Mouse (Mus musculus) adrenal gland, postnatal 4 days (tissue): Measurements from ENCODE around the gene Gm49425. TPM values are rescaled to one million over a fixed set of nuclear protein-coding genes. Genes with fewer than 3 reads are reported as not detected.
A peak's percentile ranks its signal among the peaks of the same experiment; 100 is the strongest.

Source experiments
- DNase-seq, 2 experiments: peaks; one replicate each; pipeline ENCODE4 v3.0.0; 2021 to 2022; ENCODE audit warnings: low spot score in 2 of 2, mixed read lengths in 2 of 2
- microRNA-seq: library from miRNA; unstranded; fragments of <30 nt; microRNA quantifications from one replicate; pipeline ENCODE4 v1.2.0, GENCODE M21; 2021
- total RNA-seq, 2 experiments: library from RNA; stranded (reverse); gene quantifications; 2 replicates each; pipeline ENCODE4 v1.2.3; 2021

The Gm49425 gene
- total RNA-seq, 2 experiments from 2014 or later: not detected

DNA sequence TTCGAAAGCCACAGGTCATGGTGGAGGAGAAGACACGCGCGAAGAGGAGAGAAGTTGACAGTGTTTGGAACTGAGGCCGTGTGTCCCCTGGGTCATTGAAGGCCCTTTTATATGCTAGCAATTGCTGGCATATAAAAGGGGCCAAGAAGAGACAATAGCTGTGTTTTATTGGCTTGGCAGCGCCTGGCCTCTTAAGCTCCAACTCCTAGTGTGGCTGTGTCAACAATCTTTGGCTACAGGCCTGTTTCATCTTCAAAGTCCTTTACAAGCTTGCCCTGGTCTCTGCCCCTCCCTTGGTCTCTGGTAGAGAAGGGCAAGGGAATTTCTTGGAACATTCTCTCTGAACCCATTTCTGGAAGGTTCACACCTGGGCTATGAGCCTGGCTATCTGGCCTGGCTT is 25.6 kb downstream of the Gm49425 start, which contains the start of gene Krt83:
Gene Krt83 (minus strand): TSS at position 82 of the 400 bp plus-strand sequence.
- DNase-seq: no peak

DNA sequence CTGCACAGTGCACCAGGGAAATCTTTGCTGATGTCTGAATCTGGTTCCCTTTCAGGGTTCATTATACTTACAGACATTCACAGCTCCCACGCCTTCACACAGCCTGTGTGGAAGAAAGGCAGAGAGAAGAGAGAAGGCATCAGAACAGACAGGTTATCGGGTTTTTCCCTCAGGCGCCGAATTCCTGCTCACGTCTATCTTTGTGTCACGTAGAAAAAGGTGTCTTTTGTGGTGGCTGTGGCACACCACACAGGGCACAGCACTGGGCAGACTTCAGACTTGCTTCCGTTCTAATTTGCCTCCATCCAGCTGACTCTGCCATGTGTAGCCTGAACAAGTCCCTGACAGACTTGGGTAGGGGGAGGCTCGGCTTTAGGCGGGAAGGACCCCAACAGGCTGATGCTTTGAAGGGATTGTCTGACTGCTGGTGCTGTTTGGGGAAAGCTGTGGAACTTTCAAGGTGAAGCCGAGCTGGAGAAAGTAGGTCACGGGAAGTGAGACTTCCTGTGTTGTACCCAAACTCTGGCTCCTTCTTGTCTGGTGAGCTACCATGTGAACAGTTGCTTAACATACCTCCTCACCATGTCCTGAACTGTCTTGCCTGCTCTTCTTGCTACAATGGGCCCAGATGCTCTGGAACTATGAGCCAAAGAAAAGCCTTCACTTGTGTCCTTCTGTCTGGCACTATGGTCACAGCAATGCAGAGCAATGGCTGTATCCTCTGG is 31.0 kb downstream of the Gm49425 start:
- no peak for DNase-seq

DNA sequence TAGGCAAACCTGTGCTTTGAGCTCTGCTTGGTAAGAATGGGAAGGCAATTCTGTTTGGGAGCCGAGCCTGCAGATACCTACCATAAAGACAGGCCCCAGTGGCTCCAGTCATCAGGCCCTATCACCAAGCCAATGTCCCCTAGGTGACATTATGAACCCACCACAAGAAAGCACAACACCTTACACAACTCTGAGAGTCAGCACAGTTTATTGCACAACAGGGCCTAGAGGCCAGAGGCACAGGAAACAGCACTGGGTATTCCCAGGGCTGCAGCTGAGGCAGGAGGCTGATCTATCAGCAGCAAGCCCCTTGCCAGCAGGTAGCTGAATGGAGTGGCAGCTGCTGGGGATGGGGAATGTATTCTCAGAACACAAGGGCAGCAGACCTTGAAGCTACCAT is 32.1 kb downstream of the Gm49425 start:
- DNase-seq: no peak

DNA sequence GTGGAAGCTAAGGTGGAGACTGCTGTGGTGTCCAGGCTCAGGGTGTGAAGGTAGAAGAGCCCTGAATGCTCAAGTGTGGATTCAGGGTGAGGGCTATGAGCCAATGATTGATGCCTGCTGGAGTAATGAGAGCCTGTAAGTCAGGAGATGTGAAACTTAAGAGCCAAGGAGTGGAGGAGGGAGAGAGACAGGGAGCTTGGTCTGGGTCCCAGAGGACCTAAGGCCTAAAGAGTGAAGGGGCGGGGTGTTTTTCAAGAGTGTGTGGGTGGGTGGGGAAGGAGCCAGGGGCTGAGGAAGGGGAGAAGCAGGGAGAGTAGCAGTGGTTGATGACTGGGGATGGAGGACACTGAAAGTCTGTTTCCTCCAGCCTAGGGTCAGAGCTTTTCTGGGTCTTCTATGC is 33.4 kb downstream of the Gm49425 start:
- DNase-seq: no peak

- DNase-seq: no peak
Observed at GRCm38 (mm10) chr15:101482056-101482455, 35.0 kb downstream of the Gm49425 start.

DNA sequence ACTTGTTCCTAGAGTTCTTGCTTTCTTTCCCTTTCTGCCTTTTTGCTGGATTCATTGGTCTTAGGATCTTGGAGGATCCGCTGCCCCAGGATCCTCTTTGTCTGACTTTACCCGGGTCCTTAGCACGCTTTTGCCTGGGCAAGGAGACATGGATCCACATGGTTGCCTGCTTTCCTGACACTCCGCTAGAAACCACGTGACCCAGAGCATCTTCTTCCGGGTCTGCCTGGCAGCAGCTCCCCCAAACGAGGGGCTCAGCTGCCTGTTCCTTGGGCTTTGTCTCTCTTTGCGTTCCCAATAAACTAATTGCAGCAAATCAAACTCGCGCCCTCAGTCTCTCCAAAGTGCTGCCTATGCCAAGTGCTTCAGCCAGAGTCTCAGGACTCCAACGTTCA is 37.4 kb downstream of the Gm49425 start:
- DNase-seq: no peak

GRCm38 (mm10) chr15:101479007-101479665 is 37.9 kb downstream of the Gm49425 start:
- peak in 1 of 2 experiments; percentile 13 for DNase-seq

DNA sequence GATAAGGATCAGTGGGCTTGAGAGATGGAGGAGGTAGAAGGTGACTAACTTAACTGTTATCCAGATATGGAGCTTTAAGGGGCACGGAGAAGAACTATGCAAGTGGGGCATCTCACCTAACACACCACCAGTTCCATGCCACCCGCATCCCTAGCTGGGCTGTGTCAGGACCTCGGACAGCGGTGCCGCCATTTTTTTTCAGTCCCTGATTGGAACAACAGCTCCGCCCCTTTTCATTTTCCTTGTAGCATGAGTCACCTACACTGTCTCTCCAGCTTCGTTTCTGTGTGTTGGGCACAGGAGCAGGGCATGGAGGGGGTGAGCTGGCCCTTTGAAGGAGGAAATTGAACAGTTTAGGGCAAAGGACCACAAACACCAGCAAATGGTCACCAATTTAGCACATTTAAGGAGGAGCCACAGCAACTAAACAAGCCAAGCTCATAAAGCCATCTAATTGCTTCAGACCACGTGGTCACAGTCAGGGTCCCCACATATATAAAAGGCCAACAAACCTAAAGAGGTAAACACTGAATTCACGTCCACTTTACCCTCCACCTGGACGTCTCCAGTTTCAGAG is 44.0 kb downstream of the Gm49425 start, which contains the start of gene Krt86:
Gene Krt86 (plus strand): TSS at position 527 of the 577 bp plus-strand sequence.
- DNase-seq: peak; percentile 18 to 22

DNA sequence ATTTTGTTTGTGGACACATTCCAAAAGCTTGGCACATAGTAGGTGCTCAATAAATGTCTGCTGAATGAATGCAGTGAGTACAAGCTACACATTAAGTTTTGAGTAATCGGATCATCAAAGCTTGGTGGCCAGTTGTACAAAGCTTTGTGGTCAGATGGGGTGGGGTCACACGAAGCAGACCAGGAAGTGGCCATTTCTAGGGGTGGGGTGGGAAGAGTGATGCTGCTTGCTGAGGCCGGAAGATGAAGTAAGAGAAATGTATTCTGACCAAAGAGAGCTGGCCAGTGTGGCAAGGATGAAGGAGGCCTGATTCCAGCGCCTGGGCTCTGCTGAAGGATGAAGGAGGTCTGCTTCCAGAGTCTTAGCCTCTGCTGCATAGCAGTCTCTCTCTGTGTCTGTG is 48.0 kb downstream of the Gm49425 start:
- no peak for DNase-seq

Small RNA genes within 50 kb of the gene (microRNA-seq; reads per million reads assigned to microRNA genes)
- gene Gm44393: not detected

Other genes with a start within 250 kb of the Gm49425 start
- 10 to 100 TPM; 37.8 to 38.9 TPM for gene Atg101, start 233.0 kb downstream of the Gm49425 start, total RNA-seq
- 1 to 10 TPM; 2.6 to 3.4 TPM for gene 6030408B16Rik, start 224.0 kb downstream of the Gm49425 start, total RNA-seq
- gene Krt80, start 147.1 kb downstream of the Gm49425 start, total RNA-seq: 1 to 10 TPM in 1 of 2 experiments, under 1 TPM in 1; 0.45 to 1.1 TPM
- 10 to 100 TPM in 1 of 2 experiments, 1 to 10 TPM in 1; 4.1 to 12.3 TPM for gene Krt7, start 106.2 kb downstream of the Gm49425 start, total RNA-seq
- not detected for gene Krt87, start 78.5 kb downstream of the Gm49425 start, total RNA-seq
- gene Krt88, start 69.5 kb downstream of the Gm49425 start, total RNA-seq: not detected
- not detected for gene Krt81, start 53.5 kb downstream of the Gm49425 start, total RNA-seq
- gene Krt86, start 43.8 kb downstream of the Gm49425 start, total RNA-seq: not detected
- gene Krt83, start 25.7 kb downstream of the Gm49425 start, total RNA-seq: not detected
- gene Krt84, start 15.6 kb upstream of the Gm49425 start, total RNA-seq: not detected
- not detected for gene Krt82, start 33.4 kb upstream of the Gm49425 start, total RNA-seq
- gene Krt90, start 45.7 kb upstream of the Gm49425 start, total RNA-seq: under 1 TPM; 0.31 to 0.34 TPM
- not detected for gene Krt75, start 56.6 kb upstream of the Gm49425 start, total RNA-seq
- gene Gm5414, start 110.9 kb upstream of the Gm49425 start, total RNA-seq: not detected
- not detected for gene Gm5478, start 130.1 kb upstream of the Gm49425 start, total RNA-seq
- not detected for gene Krt6b, start 163.0 kb upstream of the Gm49425 start, total RNA-seq
- not detected for gene Krt6a, start 177.0 kb upstream of the Gm49425 start, total RNA-seq
- gene Krt5, start 195.6 kb upstream of the Gm49425 start, total RNA-seq: not detected
- gene Krt71, start 225.8 kb upstream of the Gm49425 start, total RNA-seq: not detected